Mouse (Mus musculus): Measurements from ENCODE around the gene Larp4b.

DNA sequence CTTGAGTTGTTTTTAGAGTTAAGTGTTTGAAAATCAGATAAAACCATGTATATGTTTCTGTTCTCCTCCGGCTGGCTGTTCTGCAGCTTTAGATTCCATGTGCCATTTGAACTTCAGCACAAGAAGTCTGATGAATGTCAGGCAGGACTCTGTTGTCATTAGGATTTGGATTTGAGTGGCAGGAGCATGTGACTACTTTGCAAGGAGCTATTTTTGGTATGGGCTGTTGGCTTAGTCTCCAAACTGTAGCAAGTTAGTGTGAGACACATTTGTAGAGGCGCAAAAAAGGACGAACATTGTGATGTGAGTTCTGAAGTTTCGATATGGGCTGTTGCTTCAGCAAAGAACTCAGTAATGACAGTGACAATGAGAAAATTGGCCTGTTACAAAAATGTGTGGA lies 34.0 kb downstream of the Larp4b start:
- TF ChIP-seq CTCF (IDR thresholded peaks at IDR 0.05; ENCODE audit: borderline replicate concordance, control insufficient read depth, extremely low read depth, insufficient read depth, low read length, poor library complexity), result no peak
- TF ChIP-seq POLR2A (IDR thresholded peaks at IDR 0.05; ENCODE audit: control insufficient read depth, extremely low read depth, insufficient read depth, low read length, poor library complexity), result no peak

All from thymus, adult 2 months (tissue).